Mouse (Mus musculus): ENCODE data around the gene 2210011C24Rik. TPM values are rescaled to one million over a fixed set of nuclear protein-coding genes. Genes with fewer than 3 reads are reported as not detected.

The 2210011C24Rik gene
- polyA plus RNA-seq, 1 experiment from 2014 or later = 51.0 TPM

GRCm38 (mm10) chr8:84023631-84024030 lies 11.7 kb upstream of the 2210011C24Rik start:
- H3K4me1 ChIP-seq (ENCODE audit: insufficient read depth, low read depth, low read length) = peaks cover 26% of the 10 kb centered on the region
- H3K27me3 ChIP-seq (replicated peaks; ENCODE audit: insufficient read depth, low read length) = no peaks in the 10 kb centered on the region
- no peak overlapping the region for H3K4me2 ChIP-seq (replicated peaks; ENCODE audit: low read depth, low read length)
- WGBS = 64% methylated on average over 1 of the region's 1 CpGs
- no peak for TF ChIP-seq EP300 (IDR thresholded peaks at IDR 0.05)
- TF ChIP-seq CTCF (IDR thresholded peaks at IDR 0.05) = no peak
- no peak for ATAC-seq
- H3K9me3 ChIP-seq (ENCODE audit: low read length) = no peaks in the 10 kb centered on the region
- no peak overlapping the region for H3K27ac ChIP-seq (ENCODE audit: low read length)
- DNase-seq (ENCODE audit: low spot score) = no peak
- H3K9ac ChIP-seq (replicated peaks; ENCODE audit: low read depth) = no peak overlapping the region
- no peaks in the 10 kb centered on the region for H3K36me3 ChIP-seq (ENCODE audit: insufficient read depth, low read length)
- H3K4me3 ChIP-seq (ENCODE audit: low read depth, low read length) = no peak overlapping the region

GRCm38 (mm10) chr8:84023085-84023484 lies 11.1 kb upstream of the 2210011C24Rik start:
- H3K4me1 ChIP-seq (ENCODE audit: insufficient read depth, low read depth, low read length) = peaks cover 26% of the 10 kb centered on the region
- H3K9ac ChIP-seq (replicated peaks; ENCODE audit: low read depth) = no peak overlapping the region
- H3K9me3 ChIP-seq (ENCODE audit: low read length) = no peaks in the 10 kb centered on the region

GRCm38 (mm10) chr8:84021569-84021968 lies 9.6 kb upstream of the 2210011C24Rik start:
- Histone ChIP-seq H3K4me1 (ENCODE audit: insufficient read depth, low read depth, low read length) (peaks cover 26% of the 10 kb centered on the region), H3K27me3 (replicated peaks; ENCODE audit: insufficient read depth, low read length) (no peaks in the 10 kb centered on the region), H3K9me3 (ENCODE audit: low read length) (no peaks in the 10 kb centered on the region), H3K36me3 (ENCODE audit: insufficient read depth, low read length) (no peaks in the 10 kb centered on the region), H3K4me3 (ENCODE audit: low read depth, low read length) (no peak overlapping the region), H3K4me2 (replicated peaks; ENCODE audit: low read depth, low read length) (peak overlapping the region; percentile 22), H3K9ac (replicated peaks; ENCODE audit: low read depth) (no peak overlapping the region), H3K27ac (ENCODE audit: low read length) (no peak overlapping the region; the same call in 1 of the 2 replicates)
- WGBS = 38% methylated on average over 12 of the region's 12 CpGs
- DNase-seq (ENCODE audit: low spot score) (peak; percentile 55), ATAC-seq (peak; percentile 51)
- no peak for TF ChIP-seq CTCF (IDR thresholded peaks at IDR 0.05)
- peak; percentile 66 for TF ChIP-seq EP300 (IDR thresholded peaks at IDR 0.05)

More at GRCm38 (mm10) chr8:84023085-84023484, 11.1 kb upstream of the 2210011C24Rik start:
- Histone ChIP-seq H3K27me3 (replicated peaks; ENCODE audit: insufficient read depth, low read length) (no peaks in the 10 kb centered on the region), H3K4me3 (ENCODE audit: low read depth, low read length) (no peak overlapping the region), H3K36me3 (ENCODE audit: insufficient read depth, low read length) (no peaks in the 10 kb centered on the region), H3K27ac (ENCODE audit: low read length) (no peak overlapping the region), H3K4me2 (replicated peaks; ENCODE audit: low read depth, low read length) (no peak overlapping the region)
- TF ChIP-seq CTCF (IDR thresholded peaks at IDR 0.05) = no peak
- 0 out of 2 replicates have a peak, but pooled peaks have one; percentile 26 for TF ChIP-seq EP300 (IDR thresholded peaks at IDR 0.05)
- DNase-seq (ENCODE audit: low spot score) (peak; percentile 83), ATAC-seq (peak; percentile 71)
- 6% methylated on average over 5 of the region's 5 CpGs for WGBS

GRCm38 (mm10) chr8:84021096-84021495 lies 9.1 kb upstream of the 2210011C24Rik start, which contains the start of gene Palm3:
TSS of gene Palm3 (plus strand) at chr8:84021471.
- Histone ChIP-seq H3K4me3 (ENCODE audit: low read depth, low read length) (no peak within 1 kb of the TSS), H3K27me3 (replicated peaks; ENCODE audit: insufficient read depth, low read length) (no peaks in the 10 kb centered on the region), H3K9me3 (ENCODE audit: low read length) (no peaks in the 10 kb centered on the region), H3K4me2 (replicated peaks; ENCODE audit: low read depth, low read length) (peak within 1 kb of the TSS; percentile 22), H3K36me3 (ENCODE audit: insufficient read depth, low read length) (no peaks in the 10 kb centered on the region), H3K9ac (replicated peaks; ENCODE audit: low read depth) (no peak within 1 kb of the TSS), H3K27ac (ENCODE audit: low read length) (no peak within 1 kb of the TSS; the same call in 1 of the 2 replicates), H3K4me1 (ENCODE audit: insufficient read depth, low read depth, low read length) (peaks cover 24% of the 10 kb centered on the region)
- TF ChIP-seq CTCF (IDR thresholded peaks at IDR 0.05) (peak; percentile 16; the same call in 1 of the 2 replicates), EP300 (IDR thresholded peaks at IDR 0.05) (no peak)
- 7% methylated on average over 18 of the region's 18 CpGs for WGBS
- peak; percentile 53 for DNase-seq (ENCODE audit: low spot score)
- peak; percentile 64 for ATAC-seq

GRCm38 (mm10) chr8:84019738-84020137 lies 7.8 kb upstream of the 2210011C24Rik start:
- no peak overlapping the region for H3K4me2 ChIP-seq (replicated peaks; ENCODE audit: low read depth, low read length)
- no peaks in the 10 kb centered on the region for H3K36me3 ChIP-seq (ENCODE audit: insufficient read depth, low read length)
- peaks cover 19% of the 10 kb centered on the region for H3K4me1 ChIP-seq (ENCODE audit: insufficient read depth, low read depth, low read length)
- ATAC-seq = no peak
- no peaks in the 10 kb centered on the region for H3K9me3 ChIP-seq (ENCODE audit: low read length)
- no peak overlapping the region for H3K27ac ChIP-seq (ENCODE audit: low read length)
- 65% methylated on average over 9 of the region's 9 CpGs for WGBS
- no peak for TF ChIP-seq EP300 (IDR thresholded peaks at IDR 0.05)
- TF ChIP-seq CTCF (IDR thresholded peaks at IDR 0.05) = no peak
- no peak overlapping the region for H3K9ac ChIP-seq (replicated peaks; ENCODE audit: low read depth)
- H3K4me3 ChIP-seq (ENCODE audit: low read depth, low read length) = no peak overlapping the region
- DNase-seq (ENCODE audit: low spot score) = no peak
- no peaks in the 10 kb centered on the region for H3K27me3 ChIP-seq (replicated peaks; ENCODE audit: insufficient read depth, low read length)

- no peaks in the 10 kb centered on the region for H3K9me3 ChIP-seq (ENCODE audit: low read length)
- H3K27ac ChIP-seq (ENCODE audit: low read length) = no peak overlapping the region
- H3K4me2 ChIP-seq (replicated peaks; ENCODE audit: low read depth, low read length) = no peak overlapping the region
- no peak for ATAC-seq
- H3K4me3 ChIP-seq (ENCODE audit: low read depth, low read length) = no peak overlapping the region
- DNase-seq (ENCODE audit: low spot score) = no peak
- H3K9ac ChIP-seq (replicated peaks; ENCODE audit: low read depth) = no peak overlapping the region
- H3K36me3 ChIP-seq (ENCODE audit: insufficient read depth, low read length) = no peaks in the 10 kb centered on the region
- H3K27me3 ChIP-seq (replicated peaks; ENCODE audit: insufficient read depth, low read length) = peaks cover 20% of the 10 kb centered on the region
- WGBS = 92% methylated on average over 5 of the region's 5 CpGs
- TF ChIP-seq EP300 (IDR thresholded peaks at IDR 0.05) (no peak), CTCF (IDR thresholded peaks at IDR 0.05) (peak; percentile 9; the same call in 1 of the 2 replicates)
- H3K4me1 ChIP-seq (ENCODE audit: insufficient read depth, low read depth, low read length) = peaks cover 9% of the 10 kb centered on the region; the same call in 1 of the 2 replicates
Observed at GRCm38 (mm10) chr8:84015833-84016232, 3.9 kb upstream of the 2210011C24Rik start.

Measured in lung, postnatal 0 days (tissue).